Mouse (Mus musculus): Measurements from ENCODE around the gene Ntpcr. TPM values are rescaled to one million over a fixed set of nuclear protein-coding genes. Genes with fewer than 3 reads are reported as not detected.

Ntpcr gene
- total and polyA plus RNA-seq, 3 experiments, result 15.1 to 25.0 (median 24.0) TPM

DNA sequence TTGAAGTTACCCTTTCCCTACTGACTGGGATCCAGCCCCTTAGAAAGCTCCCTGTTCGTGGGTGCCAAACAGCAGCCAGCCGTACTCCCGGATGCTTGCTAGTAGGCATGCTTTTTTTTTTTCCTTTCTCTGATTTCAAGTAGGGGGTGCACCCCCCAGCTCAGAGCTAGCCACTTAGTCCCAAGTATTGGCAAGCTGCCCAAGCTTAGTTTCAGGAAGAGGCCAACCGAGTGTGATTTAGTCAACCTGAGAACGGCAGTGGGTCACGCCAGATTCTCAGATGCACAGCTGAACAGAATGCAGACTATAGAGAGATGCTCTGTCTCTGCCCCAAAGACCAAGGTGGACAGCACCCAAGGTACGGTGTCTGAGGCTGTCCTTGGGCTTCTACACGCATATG is 21.1 kb downstream of the Ntpcr start (continued):
- TF ChIP-seq E2F4 (IDR thresholded peaks at IDR 0.05; ENCODE audit: insufficient replicate concordance, low read depth, low read length) (no peak), SMC3 (IDR thresholded peaks at IDR 0.05; ENCODE audit: low read depth, low read length) (no peak), UBTF (IDR thresholded peaks at IDR 0.05; ENCODE audit: low read depth, low read length) (no peak), GABPA (IDR thresholded peaks at IDR 0.05; ENCODE audit: insufficient replicate concordance, low read depth, low read length) (no peak), USF2 (conservative IDR thresholded peaks at IDR 0.05; ENCODE audit: low read depth, low read length) (no peak), TCF12 (IDR thresholded peaks at IDR 0.05; ENCODE audit: low read depth, low read length) (peak; percentile 94), RAD21 (IDR thresholded peaks at IDR 0.05; ENCODE audit: low read depth, low read length) (no peak), JUND (conservative IDR thresholded peaks at IDR 0.05; ENCODE audit: low read depth, low read length) (no peak; the same call in 1 of the 2 replicates), USF1 (IDR thresholded peaks at IDR 0.05; ENCODE audit: low read depth, low read length) (no peak), NELFE (IDR thresholded peaks at IDR 0.05; ENCODE audit: low read depth, low read length) (no peak), ZNF384 (IDR thresholded peaks at IDR 0.05; ENCODE audit: low read depth, low read length) (peak; percentile 95), PAX5 (IDR thresholded peaks at IDR 0.05; ENCODE audit: low read length) (no peak), BHLHE40 (IDR thresholded peaks at IDR 0.05; ENCODE audit: low read depth, low read length) (peak; percentile 83), HCFC1 (IDR thresholded peaks at IDR 0.05; ENCODE audit: low read depth, low read length) (no peak), MAZ (IDR thresholded peaks at IDR 0.05; ENCODE audit: low read depth, low read length) (no peak), ELF1 (IDR thresholded peaks at IDR 0.05; ENCODE audit: low read depth, low read length) (peak; percentile 62; the same call in 1 of the 2 replicates), MXI1 (IDR thresholded peaks at IDR 0.05; ENCODE audit: low read depth, low read length) (0 out of 2 replicates have a peak, but pooled peaks have one; percentile 12), ZMIZ1 (IDR thresholded peaks at IDR 0.05; ENCODE audit: low read depth, low read length) (no peak), CTCF (conservative IDR thresholded peaks at IDR 0.05 in 1 of 2, IDR thresholded peaks at IDR 0.05 in 1 of 2; ENCODE audit: low read depth in 2 of 2, low read length in 2 of 2) (no peak), IRF4 (IDR thresholded peaks at IDR 0.05; ENCODE audit: low read depth, low read length) (peak; percentile 95), ZKSCAN1 (IDR thresholded peaks at IDR 0.05; ENCODE audit: borderline replicate concordance, low read depth, low read length) (no peak)

GRCm38 (mm10) chr8:125755896-125756295 is 26.1 kb downstream of the Ntpcr start:
- Histone ChIP-seq H3K27me3 (replicated peaks) (no peaks in the 10 kb centered on the region), H3K9ac (ENCODE audit: insufficient read depth, low read depth) (no peak overlapping the region), H3K4me2 (ENCODE audit: insufficient read depth, low read depth, poor library complexity, severe bottlenecking) (no peak overlapping the region), H3K4me1 (ENCODE audit: control insufficient read depth in 1 of 2, insufficient read depth in 2 of 2) (peaks cover 9 to 20% of the 10 kb centered on the region in 2 experiments), H3K79me2 (replicated peaks; ENCODE audit: control insufficient read depth, extremely low read depth, insufficient read depth, poor library complexity, severe bottlenecking) (no peaks in the 10 kb centered on the region), H3K4me3 (replicated peaks in 1 of 3; ENCODE audit: low read depth in 2 of 3, low read length in 2 of 3, poor library complexity in 1 of 3) (no peak overlapping the region), H3K9me3 (replicated peaks; ENCODE audit: low read length) (no peaks in the 10 kb centered on the region), H3K36me3 (replicated peaks in 1 of 2; ENCODE audit: control insufficient read depth in 1 of 2, insufficient read depth in 1 of 2, low read length in 1 of 2) (no peaks in the 10 kb centered on the region), H3K27ac (ENCODE audit: insufficient read depth, low read depth) (no peak overlapping the region)
- no peak for DNase-seq (ENCODE audit: extremely low read depth)
- no peak for TF ChIP-seq POLR2AphosphoS2 (IDR thresholded peaks at IDR 0.05; ENCODE audit: low read depth, low read length)
- TF ChIP-seq MAX (IDR thresholded peaks at IDR 0.05; ENCODE audit: low read length), result no peak
- no peak for TF ChIP-seq MAZ (IDR thresholded peaks at IDR 0.05; ENCODE audit: low read depth, low read length)
- TF ChIP-seq GABPA (IDR thresholded peaks at IDR 0.05; ENCODE audit: insufficient replicate concordance, low read depth, low read length), result no peak
- TF ChIP-seq PAX5 (IDR thresholded peaks at IDR 0.05; ENCODE audit: low read length), result no peak
- dilution Hi-C loops (cut with MboI; ENCODE audit: extremely low pct_ligation_motif_present, extremely low pct_unique_long_range_greater_than_20kb, low sequenced_read_pairs), result no loop called here
- in situ Hi-C loops (cut with MboI; ENCODE audit: low pct_ligation_motif_present, low pct_unique_long_range_greater_than_20kb, low sequenced_read_pairs), result no loop called here

All from CH12.LX (cell line).